Mouse (Mus musculus) common myeloid progenitor, adult 5-6 weeks (primary cell): ENCODE results near the gene Hsh2d. TPM values are rescaled to one million over a fixed set of nuclear protein-coding genes. Genes with fewer than 3 reads are reported as not detected.
A peak's percentile ranks its signal among the peaks of the same experiment; 100 is the strongest.

Source experiments
- ATAC-seq: replicated peaks from 2 replicates; pipeline ENCODE4 v1.8.0; 2016; ENCODE audit warnings: low read depth, mild to moderate bottlenecking, moderate TSS enrichment, inconsistent platforms; ENCODE audit not compliant: poor library complexity, severe bottlenecking
- total RNA-seq: library from RNA; stranded (forward); fragments of 200-1000, 187-1606 nt; gene quantifications from 2 replicates; pipeline ENCODE4 v1.2.3, GENCODE M21; 2017

Hsh2d gene
- total RNA-seq, 1 experiment from 2014 or later, result 9.8 TPM

DNA sequence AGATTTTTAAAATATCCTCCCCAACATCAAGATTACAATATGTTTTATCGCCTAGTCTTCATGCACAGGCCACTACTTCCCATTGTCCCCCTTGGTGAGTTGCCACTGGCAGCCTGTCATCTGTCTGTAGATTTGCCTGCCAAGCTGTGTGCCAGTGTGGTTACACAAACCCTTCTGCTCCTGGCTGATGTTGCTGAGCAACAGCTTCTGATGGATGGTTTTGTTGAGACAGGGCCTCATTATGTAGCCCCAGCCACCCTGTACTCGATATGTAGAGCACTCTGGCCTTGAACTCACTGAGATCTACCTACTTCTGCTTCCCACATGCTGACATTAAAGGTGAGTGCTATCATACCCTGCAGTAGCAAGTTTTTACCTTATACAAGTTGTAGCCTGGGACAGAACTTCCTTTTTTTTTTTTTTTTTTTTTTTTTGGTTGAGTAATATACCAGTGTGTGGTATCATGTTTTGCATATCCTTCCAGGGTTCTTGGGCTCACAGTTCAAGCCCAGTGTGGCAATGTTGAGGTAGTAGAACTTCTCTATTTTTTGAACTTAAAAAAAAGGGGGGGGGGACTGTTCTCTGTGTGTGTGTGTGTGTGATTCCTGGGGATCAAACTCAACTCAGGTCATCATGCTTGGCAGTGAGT is 5.8 kb upstream of the Hsh2d start:
- ATAC-seq, result peak; percentile 88

DNA sequence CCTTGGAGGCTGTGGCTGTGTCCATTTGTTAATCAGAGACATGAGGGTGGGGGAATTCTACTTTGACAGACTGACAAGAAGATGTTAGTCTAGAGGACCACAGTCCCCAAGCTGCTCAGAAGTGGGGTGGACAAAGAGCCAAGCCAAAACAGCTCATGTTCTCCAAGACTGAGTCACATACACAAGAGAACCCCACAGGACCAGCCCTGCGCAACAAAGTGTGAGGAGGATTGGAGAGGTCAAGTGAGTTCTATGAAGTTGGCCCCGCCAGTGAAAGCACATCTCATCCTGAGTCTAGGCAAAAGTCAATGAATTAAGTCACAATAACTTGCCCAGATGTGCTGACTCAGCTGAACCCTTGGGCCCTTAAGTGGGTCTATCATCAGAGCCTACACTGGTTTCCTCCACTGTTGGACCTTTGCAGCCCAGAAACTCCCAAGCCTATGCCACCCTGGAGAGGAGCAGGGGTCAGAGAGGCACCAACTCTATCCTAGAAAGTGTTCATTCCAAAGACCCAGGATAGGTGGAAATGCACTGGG is 1.6 kb upstream of the Hsh2d start:
- no peak for ATAC-seq

DNA sequence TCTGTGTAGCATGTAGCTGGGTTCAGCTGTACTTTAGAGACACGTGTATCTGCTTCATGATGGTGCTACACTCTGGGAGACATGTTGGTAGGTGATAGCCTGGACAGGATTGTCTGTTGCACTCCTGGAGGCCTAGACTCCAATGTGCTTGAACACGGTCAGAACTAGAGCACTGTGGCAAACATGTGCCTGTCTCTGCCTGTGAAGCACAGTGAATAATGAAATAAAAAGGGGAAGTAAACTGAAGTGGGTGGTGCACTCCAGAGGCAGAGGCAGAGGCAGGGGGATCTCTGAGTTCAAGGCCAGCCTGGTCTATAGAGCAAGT is 739 bp downstream of the Hsh2d start:
- peak; percentile 62 for ATAC-seq

DNA sequence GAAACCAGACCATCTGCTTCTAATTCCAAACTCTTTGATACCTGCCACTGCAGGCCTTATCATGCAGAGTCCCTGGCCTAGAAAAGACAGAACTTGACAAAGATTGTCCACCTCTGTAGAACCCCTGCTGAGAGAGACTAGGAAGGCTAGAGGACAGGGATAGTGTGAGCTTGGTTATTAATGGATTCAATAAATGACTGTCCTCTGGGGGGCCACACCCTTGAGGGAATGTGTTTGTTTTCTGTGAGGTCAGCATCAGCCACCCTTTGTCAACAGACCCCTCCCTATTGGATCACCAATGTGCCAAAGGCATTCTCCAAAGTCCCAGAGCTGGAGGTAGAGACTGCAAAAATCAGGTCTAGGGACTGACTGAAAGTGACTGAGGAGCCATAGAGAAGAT is 2.6 kb downstream of the Hsh2d start:
- no peak for ATAC-seq

GRCm38 (mm10) chr8:72197997-72198396 is 8.6 kb downstream of the Hsh2d start:
- no peak for ATAC-seq

GRCm38 (mm10) chr8:72208582-72208981 is 19.1 kb downstream of the Hsh2d start:
- ATAC-seq, result no peak

GRCm38 (mm10) chr8:72210222-72210621 is 20.8 kb downstream of the Hsh2d start:
- ATAC-seq, result no peak

GRCm38 (mm10) chr8:72210710-72211109 is 21.3 kb downstream of the Hsh2d start:
- 0 out of 2 replicates have a peak, but pooled peaks have one; percentile 37 for ATAC-seq

DNA sequence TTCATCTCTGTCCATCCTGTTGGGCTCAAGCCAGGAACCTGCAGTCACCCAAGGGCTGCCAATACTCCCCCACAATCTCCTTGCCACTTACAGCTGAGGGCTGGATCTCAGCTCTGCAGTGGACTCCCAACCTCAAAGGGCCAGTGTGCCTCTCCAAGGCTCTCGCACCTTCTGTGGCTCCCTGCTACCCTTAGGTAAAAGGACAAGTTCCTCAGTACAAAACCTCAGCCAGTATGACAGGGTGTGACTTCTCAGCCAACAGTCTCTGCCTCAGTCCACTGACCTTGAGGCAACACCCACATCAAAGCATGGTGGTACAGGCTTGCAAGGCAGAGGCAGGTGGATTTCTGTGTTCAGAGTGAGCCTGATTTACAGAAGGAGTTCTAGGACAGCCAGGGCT is 22.4 kb downstream of the Hsh2d start:
- no peak for ATAC-seq

DNA sequence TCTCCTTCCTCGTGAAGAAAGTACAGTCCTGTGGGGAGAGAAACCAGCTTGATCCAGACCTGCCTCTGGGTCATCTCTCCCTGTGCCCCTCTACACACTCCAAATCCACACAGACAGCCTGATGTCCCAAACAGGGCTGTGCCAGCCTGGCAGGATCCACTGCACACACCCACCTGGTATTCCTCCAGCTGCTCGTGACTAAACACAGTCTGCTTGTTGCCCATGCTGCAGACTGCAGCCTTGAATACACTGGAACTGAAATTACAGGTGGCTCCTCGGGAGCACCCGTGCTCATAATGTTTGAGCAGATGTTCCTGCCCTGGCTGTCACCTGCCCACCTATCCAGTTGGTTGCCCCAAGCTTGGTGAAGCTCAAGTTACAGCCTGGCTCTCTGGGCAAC is 23.3 kb downstream of the Hsh2d start, which contains the start of gene Cib3:
Gene Cib3 (minus strand): TSS at position 87 of the 400 bp plus-strand sequence.
- ATAC-seq, result no peak

DNA sequence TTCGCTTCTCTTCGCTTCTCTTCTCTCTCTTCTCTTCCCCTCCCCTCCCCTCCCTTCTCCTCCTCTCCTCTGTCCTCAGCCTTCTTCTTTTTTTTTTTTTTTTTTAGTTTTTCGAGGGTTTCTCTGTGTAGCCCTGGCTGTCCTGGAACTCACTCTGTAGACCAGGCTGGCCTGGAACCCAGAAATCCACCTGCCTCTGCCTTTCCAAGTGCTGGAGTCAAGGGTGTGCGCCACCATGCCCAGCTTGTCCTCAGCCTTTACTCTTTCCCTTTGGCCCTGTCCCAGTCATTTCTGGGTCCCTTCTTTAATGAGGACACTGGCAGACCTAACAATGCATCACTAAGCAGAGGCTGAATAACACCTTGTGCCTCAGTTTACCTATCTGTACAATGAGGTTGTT is 24.1 kb downstream of the Hsh2d start, which contains the start of gene Gm11034:
Gene Gm11034 (minus strand): TSS at position 101 of the 400 bp plus-strand sequence.
- no peak for ATAC-seq

DNA sequence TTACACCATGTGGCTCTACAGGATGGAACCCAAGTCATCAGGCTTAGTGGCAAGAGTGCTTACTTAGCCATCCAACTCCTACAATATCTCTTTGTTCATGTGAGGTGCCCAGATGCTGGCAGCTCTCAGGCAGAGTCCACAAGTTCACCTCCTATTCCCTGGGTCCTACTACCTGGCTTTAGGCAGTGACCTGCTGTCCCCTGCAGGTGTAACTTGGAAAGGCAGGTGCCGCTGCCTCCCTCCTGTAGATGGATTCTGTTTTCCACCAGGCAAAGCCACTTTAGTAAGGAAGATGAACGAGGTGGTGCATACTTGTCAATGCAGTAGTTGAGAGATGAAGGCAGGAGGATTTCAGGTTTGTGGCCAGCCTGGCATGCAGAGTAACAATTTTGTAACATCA is 25.6 kb downstream of the Hsh2d start:
- ATAC-seq, result no peak

- peak; percentile 72 for ATAC-seq
Observed at GRCm38 (mm10) chr8:72215871-72216270, 26.4 kb downstream of the Hsh2d start.

DNA sequence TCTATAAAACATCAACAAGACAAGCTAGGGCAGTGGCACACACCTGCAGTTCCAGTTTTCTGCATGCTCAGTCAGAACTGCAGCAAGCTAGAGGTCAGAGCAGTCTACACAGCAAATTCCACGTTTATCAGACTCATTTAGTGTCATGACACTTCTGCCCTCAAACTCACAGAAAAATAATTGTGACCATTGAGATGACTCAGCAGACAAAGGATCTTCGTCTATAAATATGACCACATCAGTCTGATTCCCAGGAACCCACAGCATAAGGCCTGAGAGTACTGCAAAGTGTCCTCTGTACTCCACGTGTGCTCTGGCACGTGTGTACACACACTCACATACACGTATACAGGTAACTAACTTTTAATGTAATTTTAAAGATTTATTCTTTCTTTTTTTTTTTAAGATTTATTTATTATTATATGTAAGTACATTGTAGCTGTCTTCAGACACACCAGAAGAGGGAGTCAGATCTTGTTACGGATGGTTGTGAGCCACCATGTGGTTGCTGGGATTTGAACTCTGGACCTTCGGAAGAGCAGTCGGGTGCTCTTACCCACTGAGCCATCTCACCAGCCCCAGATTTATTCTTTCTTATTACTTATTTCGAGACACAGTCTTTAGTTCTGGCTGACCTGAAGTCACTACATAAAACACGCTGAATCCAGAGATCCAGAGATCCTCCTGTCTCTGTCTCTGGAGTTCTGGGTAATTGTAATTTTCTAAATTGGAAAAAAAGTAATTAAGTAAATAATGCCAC is 29.5 kb downstream of the Hsh2d start:
- ATAC-seq, result no peak

GRCm38 (mm10) chr8:72219541-72220363 is 30.3 kb downstream of the Hsh2d start, which contains the start of gene Fam32a:
Fam32a (plus strand) TSS chr8:72219730.
- ATAC-seq, result peak; percentile 95

DNA sequence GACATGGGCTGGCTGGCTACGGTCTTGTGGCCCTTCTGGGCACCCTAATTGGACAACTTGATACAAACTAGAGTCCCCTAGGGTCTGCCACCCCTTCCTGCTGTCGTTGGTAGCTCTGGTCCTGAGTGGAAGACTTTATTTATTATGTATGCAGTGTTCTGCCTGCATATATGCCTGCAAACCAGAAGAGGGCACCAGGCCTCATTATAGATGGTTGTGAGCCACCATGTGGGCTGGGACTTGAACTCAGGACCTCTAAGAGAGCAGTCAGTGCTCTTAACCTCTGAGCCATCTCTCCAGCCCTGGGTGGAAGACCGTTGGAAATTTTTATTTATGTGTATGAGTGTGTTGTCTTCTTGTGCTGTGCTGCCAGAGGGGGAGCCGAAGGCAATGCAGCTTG is 31.3 kb downstream of the Hsh2d start:
- ATAC-seq, result no peak

- no peak for ATAC-seq
Observed at GRCm38 (mm10) chr8:72222656-72223055, 33.2 kb downstream of the Hsh2d start.

- peak; percentile 85 for ATAC-seq
Observed at GRCm38 (mm10) chr8:72239499-72240402, 50.3 kb downstream of the Hsh2d start, which contains the start of gene Ap1m1. Ap1m1 (plus strand) TSS chr8:72240018.

DNA sequence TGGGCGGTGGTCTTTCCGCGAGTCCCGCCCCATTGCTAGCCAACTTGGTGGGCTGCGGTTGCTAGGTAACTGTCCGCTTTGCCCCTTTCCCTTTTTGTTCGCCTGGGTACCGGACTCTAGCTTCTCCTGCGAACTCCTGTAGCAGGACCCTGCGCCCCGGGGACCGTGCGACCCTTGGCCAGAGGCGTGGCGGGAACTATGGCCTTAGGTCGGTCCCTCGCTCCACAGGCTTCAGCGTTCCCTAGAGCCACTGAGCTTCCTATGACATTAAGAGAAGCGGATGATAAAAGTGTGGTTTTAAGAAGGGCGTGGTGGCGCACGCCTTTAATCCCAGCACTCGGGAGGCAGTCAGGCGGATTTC is 50.9 kb downstream of the Hsh2d start:
- no peak for ATAC-seq
